Mouse (Mus musculus): ENCODE data around the gene Eci1. TPM values are rescaled to one million over a fixed set of nuclear protein-coding genes. Genes with fewer than 3 reads are reported as not detected.
A peak's percentile ranks its signal among the peaks of the same experiment; 100 is the strongest.

The Eci1 gene
- polyA plus RNA-seq (2015; fragmentation: Nextera tagmentation; extraction: Ambion mirVana): 162 and 193 TPM in 2 replicates

DNA sequence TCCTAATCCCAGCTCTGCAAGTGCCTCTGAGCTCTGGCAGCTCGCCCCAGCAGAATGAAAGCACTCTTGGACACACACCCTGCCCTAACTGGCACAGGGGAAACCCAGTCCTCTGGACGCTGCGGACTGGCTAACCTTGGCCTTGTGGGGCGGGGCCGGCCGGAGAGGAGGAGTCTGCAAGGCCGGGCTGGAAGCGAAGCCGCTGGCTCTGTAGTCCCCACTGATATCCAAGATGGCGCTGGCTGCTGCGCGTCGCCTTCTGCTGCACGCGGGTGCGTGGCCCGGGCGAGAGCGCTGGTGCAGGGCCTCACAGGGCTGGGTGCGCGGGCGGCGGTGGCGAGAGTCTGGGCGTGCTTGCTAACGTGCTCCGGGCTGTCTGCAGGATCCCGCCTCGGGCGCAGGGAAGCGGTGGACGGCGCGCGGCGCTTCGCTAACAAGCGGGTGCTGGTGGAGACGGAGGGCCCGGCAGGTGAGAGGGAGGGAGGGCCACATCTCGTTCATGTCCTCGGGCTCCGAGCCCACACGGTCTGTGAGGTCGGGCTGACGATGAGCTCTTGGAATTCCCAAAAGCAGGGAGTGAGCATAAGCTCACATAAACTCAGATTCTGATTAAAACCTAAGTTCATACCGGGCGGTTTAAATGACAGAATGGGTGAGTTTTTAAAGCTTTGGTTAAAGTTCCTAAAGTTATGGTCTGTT lies at the start of gene Eci1:
Gene Eci1, plus strand, starts transcription at position 171 of the 699 bp plus-strand sequence.
- TF ChIP-seq EP300 (IDR thresholded peaks at IDR 0.05; ENCODE audit: low read depth): no peak
- TF ChIP-seq CTCF (IDR thresholded peaks at IDR 0.05; ENCODE audit: low read depth): peak; percentile 1; the same call in 1 of the 2 replicates
- Histone ChIP-seq H3K36me3 (replicated peaks; ENCODE audit: insufficient read depth, low read length) (peaks cover 34% of the 10 kb centered on the region), H3K27ac (ENCODE audit: low read depth) (peak within 1 kb of the TSS; percentile 87), H3K9ac (replicated peaks) (peak within 1 kb of the TSS; percentile 77), H3K4me1 (ENCODE audit: insufficient read depth) (peaks cover 9% of the 10 kb centered on the region), H3K4me3 (ENCODE audit: low read depth, low read length) (peak within 1 kb of the TSS; percentile 66), H3K4me2 (ENCODE audit: low read depth, low read length) (peak within 1 kb of the TSS; percentile 72), H3K27me3 (ENCODE audit: insufficient read depth, low read length) (no peaks in the 10 kb centered on the region), H3K9me3 (ENCODE audit: low read length) (no peaks in the 10 kb centered on the region)
- DNase-seq (peak; percentile 95), ATAC-seq (peak; percentile 97)
- 4% methylated on average over 40 of the region's 48 CpGs for WGBS (ENCODE audit: insufficient replicate concordance)

- H3K9ac ChIP-seq (replicated peaks): no peak overlapping the region
- no peak for DNase-seq
- ATAC-seq: no peak
- no peak overlapping the region for H3K4me2 ChIP-seq (ENCODE audit: low read depth, low read length)
- H3K9me3 ChIP-seq (ENCODE audit: low read length): no peaks in the 10 kb centered on the region
- 68% methylated on average over 2 of the region's 2 CpGs for WGBS (ENCODE audit: insufficient replicate concordance)
- no peaks in the 10 kb centered on the region for H3K4me1 ChIP-seq (ENCODE audit: insufficient read depth)
- no peak overlapping the region for H3K27ac ChIP-seq (ENCODE audit: low read depth)
- no peaks in the 10 kb centered on the region for H3K27me3 ChIP-seq (ENCODE audit: insufficient read depth, low read length)
- no peak overlapping the region for H3K4me3 ChIP-seq (ENCODE audit: low read depth, low read length)
- H3K36me3 ChIP-seq (replicated peaks; ENCODE audit: insufficient read depth, low read length): peaks cover 61% of the 10 kb centered on the region
- no peak for TF ChIP-seq EP300 (IDR thresholded peaks at IDR 0.05; ENCODE audit: low read depth)
- no peak for TF ChIP-seq CTCF (IDR thresholded peaks at IDR 0.05; ENCODE audit: low read depth)
Observed at GRCm38 (mm10) chr17:24378496-24378895, 47.9 kb upstream of the Eci1 start.

- Histone ChIP-seq H3K4me1 (ENCODE audit: insufficient read depth) (no peaks in the 10 kb centered on the region), H3K4me3 (ENCODE audit: low read depth, low read length) (no peak overlapping the region), H3K27ac (ENCODE audit: low read depth) (no peak overlapping the region), H3K27me3 (ENCODE audit: insufficient read depth, low read length) (no peaks in the 10 kb centered on the region), H3K4me2 (ENCODE audit: low read depth, low read length) (no peak overlapping the region), H3K36me3 (replicated peaks; ENCODE audit: insufficient read depth, low read length) (peaks cover 58% of the 10 kb centered on the region), H3K9me3 (ENCODE audit: low read length) (no peaks in the 10 kb centered on the region), H3K9ac (replicated peaks) (no peak overlapping the region)
- DNase-seq: no peak
- 85% methylated on average over 8 of the region's 8 CpGs for WGBS (ENCODE audit: insufficient replicate concordance)
- TF ChIP-seq EP300 (IDR thresholded peaks at IDR 0.05; ENCODE audit: low read depth) (no peak), CTCF (IDR thresholded peaks at IDR 0.05; ENCODE audit: low read depth) (no peak)
- ATAC-seq: no peak
Observed at GRCm38 (mm10) chr17:24383789-24384188, 42.7 kb upstream of the Eci1 start.

- H3K4me3 ChIP-seq (ENCODE audit: low read depth, low read length): no peak overlapping the region
- WGBS (ENCODE audit: insufficient replicate concordance): 90% methylated on average over 5 of the region's 5 CpGs
- no peak overlapping the region for H3K4me2 ChIP-seq (ENCODE audit: low read depth, low read length)
- no peaks in the 10 kb centered on the region for H3K9me3 ChIP-seq (ENCODE audit: low read length)
- no peaks in the 10 kb centered on the region for H3K4me1 ChIP-seq (ENCODE audit: insufficient read depth)
- TF ChIP-seq EP300 (IDR thresholded peaks at IDR 0.05; ENCODE audit: low read depth) (no peak), CTCF (IDR thresholded peaks at IDR 0.05; ENCODE audit: low read depth) (no peak)
- DNase-seq (no peak), ATAC-seq (no peak)
- no peak overlapping the region for H3K27ac ChIP-seq (ENCODE audit: low read depth)
- H3K27me3 ChIP-seq (ENCODE audit: insufficient read depth, low read length): no peaks in the 10 kb centered on the region
- no peak overlapping the region for H3K9ac ChIP-seq (replicated peaks)
- H3K36me3 ChIP-seq (replicated peaks; ENCODE audit: insufficient read depth, low read length): peaks cover 42% of the 10 kb centered on the region
Observed at GRCm38 (mm10) chr17:24388711-24389110, 37.7 kb upstream of the Eci1 start.

GRCm38 (mm10) chr17:24389865-24390264 lies 36.6 kb upstream of the Eci1 start:
- 6% methylated on average over 2 of the region's 2 CpGs for WGBS (ENCODE audit: insufficient replicate concordance)
- ATAC-seq: peak; percentile 47; the same call in 1 of the 2 replicates
- no peak overlapping the region for H3K4me3 ChIP-seq (ENCODE audit: low read depth, low read length)
- no peak overlapping the region for H3K9ac ChIP-seq (replicated peaks)
- DNase-seq: peak; percentile 66
- no peaks in the 10 kb centered on the region for H3K27me3 ChIP-seq (ENCODE audit: insufficient read depth, low read length)
- H3K4me2 ChIP-seq (ENCODE audit: low read depth, low read length): no peak overlapping the region
- no peaks in the 10 kb centered on the region for H3K9me3 ChIP-seq (ENCODE audit: low read length)
- TF ChIP-seq CTCF (IDR thresholded peaks at IDR 0.05; ENCODE audit: low read depth): peak; percentile 81
- no peak for TF ChIP-seq EP300 (IDR thresholded peaks at IDR 0.05; ENCODE audit: low read depth)
- no peak overlapping the region for H3K27ac ChIP-seq (ENCODE audit: low read depth)
- H3K36me3 ChIP-seq (replicated peaks; ENCODE audit: insufficient read depth, low read length): peaks cover 32% of the 10 kb centered on the region
- H3K4me1 ChIP-seq (ENCODE audit: insufficient read depth): no peaks in the 10 kb centered on the region

- H3K4me2 ChIP-seq (ENCODE audit: low read depth, low read length): no peak overlapping the region
- H3K27me3 ChIP-seq (ENCODE audit: insufficient read depth, low read length): no peaks in the 10 kb centered on the region
- 73% methylated on average over 8 of the region's 8 CpGs for WGBS (ENCODE audit: insufficient replicate concordance)
- no peak overlapping the region for H3K9ac ChIP-seq (replicated peaks)
- no peak for ATAC-seq
- H3K27ac ChIP-seq (ENCODE audit: low read depth): no peak overlapping the region
- no peak overlapping the region for H3K4me3 ChIP-seq (ENCODE audit: low read depth, low read length)
- H3K9me3 ChIP-seq (ENCODE audit: low read length): no peaks in the 10 kb centered on the region
- DNase-seq: peak; percentile 37
- TF ChIP-seq EP300 (IDR thresholded peaks at IDR 0.05; ENCODE audit: low read depth) (no peak), CTCF (IDR thresholded peaks at IDR 0.05; ENCODE audit: low read depth) (peak; percentile 71)
- peaks cover 28% of the 10 kb centered on the region for H3K36me3 ChIP-seq (replicated peaks; ENCODE audit: insufficient read depth, low read length)
- no peaks in the 10 kb centered on the region for H3K4me1 ChIP-seq (ENCODE audit: insufficient read depth)
Observed at GRCm38 (mm10) chr17:24391149-24391548, 35.3 kb upstream of the Eci1 start.
